Mouse (Mus musculus) E14TG2a.4 (cell line): ENCODE results near the gene Ercc8.

Experiments
- H3K27me3 ChIP-seq: 2 replicates; pipeline ENCODE4 v1.6.1; 2014; ENCODE audit warnings: low read length, control low read depth; ENCODE audit not compliant: insufficient read depth
- H3K36me3 ChIP-seq: 2 replicates; pipeline ENCODE4 v1.6.1; 2014; ENCODE audit warnings: low read length, control low read depth; ENCODE audit not compliant: insufficient read depth
- H3K4me1 ChIP-seq: replicated peaks from 2 replicates; pipeline ENCODE4 v1.6.1; 2014; ENCODE audit warnings: low read depth, low read length, control low read depth
- H3K4me3 ChIP-seq: replicated peaks from 2 replicates; pipeline ENCODE4 v1.5.1; 2014; ENCODE audit warnings: mild to moderate bottlenecking, low read length
- H3K9me3 ChIP-seq: 2 replicates; pipeline ENCODE4 v1.6.1; 2014; ENCODE audit warnings: low read length, control low read depth
- CTCF ChIP-seq: conservative IDR thresholded peaks from 2 replicates; pipeline ENCODE4 v1.5.1; 2014; ENCODE audit warnings: low read length
- NANOG ChIP-seq: IDR thresholded peaks from 2 replicates; pipeline ENCODE4 v1.6.1; 2014; ENCODE audit warnings: borderline replicate concordance, low read length, mixed read lengths
- POU5F1 ChIP-seq: IDR thresholded peaks from 2 replicates; pipeline ENCODE4 v1.6.1; 2014; ENCODE audit warnings: low read length, borderline replicate concordance

Gene Ercc8

DNA sequence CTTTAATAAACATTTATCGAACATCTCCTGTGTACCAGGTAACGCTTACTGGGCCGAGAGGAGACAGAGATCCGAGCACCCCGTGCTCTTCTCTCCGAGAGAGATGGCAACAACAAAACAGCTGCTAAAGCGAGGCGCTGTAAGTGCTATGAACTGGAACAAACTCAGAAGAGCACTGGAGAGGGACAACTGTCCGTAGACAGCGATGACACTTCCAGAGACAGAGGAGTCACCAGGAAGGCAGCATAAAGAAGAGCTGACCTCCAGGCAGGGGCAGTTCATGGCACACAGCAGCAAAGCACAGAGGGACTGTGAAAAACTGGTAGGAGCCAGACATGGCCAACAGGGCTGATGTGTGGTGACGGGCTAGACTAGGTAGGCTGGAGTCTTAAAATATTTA, 34.4 kb upstream of the Ercc8 start:
- TF ChIP-seq NANOG: no peak
- no peak for TF ChIP-seq CTCF
- TF ChIP-seq POU5F1: no peak
- H3K36me3 ChIP-seq: peaks cover 3% of the 10 kb centered on the region; the same call in 1 of the 2 replicates
- H3K27me3 ChIP-seq: no peaks in the 10 kb centered on the region
- H3K4me3 ChIP-seq: no peak overlapping the region
- H3K4me1 ChIP-seq: peaks cover 22% of the 10 kb centered on the region
- H3K9me3 ChIP-seq: no peaks in the 10 kb centered on the region

DNA sequence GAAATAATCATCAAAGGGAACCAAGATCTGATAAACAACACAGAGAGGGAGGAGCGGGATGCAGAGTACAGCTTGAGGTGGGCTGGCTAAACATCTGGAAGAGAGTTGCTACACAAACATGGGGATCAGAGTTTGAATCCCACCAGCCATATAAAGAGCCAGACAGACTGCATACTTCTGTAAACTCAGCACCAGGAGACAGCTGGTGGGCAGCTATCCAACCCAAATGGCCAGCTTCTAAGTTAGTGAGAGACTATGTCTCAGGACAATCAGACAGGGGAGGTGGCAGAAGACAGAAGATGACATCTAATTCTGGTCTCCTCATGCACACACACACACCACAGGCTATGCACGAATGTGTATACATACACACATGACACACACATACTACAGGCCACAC, 32.3 kb upstream of the Ercc8 start:
- Histone ChIP-seq H3K4me1 (peaks cover 6% of the 10 kb centered on the region), H3K27me3 (no peaks in the 10 kb centered on the region)
- no peak for TF ChIP-seq POU5F1
- no peak for TF ChIP-seq CTCF
- no peak for TF ChIP-seq NANOG

GRCm38 (mm10) chr13:108127130-108127529, 31.4 kb upstream of the Ercc8 start:
- Histone ChIP-seq H3K4me3 (no peak overlapping the region), H3K36me3 (no peaks in the 10 kb centered on the region), H3K9me3 (no peaks in the 10 kb centered on the region), H3K4me1 (peaks cover 6% of the 10 kb centered on the region), H3K27me3 (no peaks in the 10 kb centered on the region)
- TF ChIP-seq POU5F1 (no peak), NANOG (no peak), CTCF (peak; percentile 79)

More for the DNA sequence above, 32.3 kb upstream of the Ercc8 start:
- Histone ChIP-seq H3K9me3 (no peaks in the 10 kb centered on the region), H3K4me3 (no peak overlapping the region), H3K36me3 (no peaks in the 10 kb centered on the region)

- Histone ChIP-seq H3K9me3 (no peaks in the 10 kb centered on the region), H3K27me3 (no peaks in the 10 kb centered on the region), H3K36me3 (no peaks in the 10 kb centered on the region), H3K4me3 (no peak overlapping the region), H3K4me1 (peaks cover 8% of the 10 kb centered on the region)
- TF ChIP-seq POU5F1: no peak
- TF ChIP-seq CTCF: no peak
- no peak for TF ChIP-seq NANOG
Measured at GRCm38 (mm10) chr13:108127883-108128282, 30.6 kb upstream of the Ercc8 start.

DNA sequence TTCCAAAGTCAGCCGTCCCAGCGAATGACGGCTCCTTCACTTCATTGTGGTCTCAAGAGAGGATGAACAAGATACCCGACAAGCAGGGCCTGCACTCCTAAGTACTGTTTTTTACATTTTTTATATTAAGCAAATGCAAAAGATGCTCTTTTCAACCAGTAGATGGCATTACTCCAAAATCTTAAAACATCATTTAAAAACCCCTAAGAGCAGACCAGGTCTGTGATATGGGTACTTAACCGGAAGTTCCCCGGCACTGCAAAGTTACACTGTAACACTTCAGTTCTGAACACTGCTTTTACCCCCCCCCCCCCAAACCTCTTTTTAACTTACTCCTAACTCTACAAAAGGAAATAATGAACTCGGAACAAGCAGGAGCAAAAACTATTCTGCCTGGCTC, 29.5 kb upstream of the Ercc8 start:
- Histone ChIP-seq H3K9me3 (no peaks in the 10 kb centered on the region), H3K4me1 (peaks cover 6% of the 10 kb centered on the region), H3K4me3 (no peak overlapping the region), H3K27me3 (no peaks in the 10 kb centered on the region), H3K36me3 (no peaks in the 10 kb centered on the region)
- TF ChIP-seq POU5F1 (no peak), CTCF (peak; percentile 17), NANOG (no peak)

- Histone ChIP-seq H3K36me3 (no peaks in the 10 kb centered on the region), H3K9me3 (no peaks in the 10 kb centered on the region), H3K4me1 (peaks cover 8% of the 10 kb centered on the region), H3K27me3 (no peaks in the 10 kb centered on the region), H3K4me3 (no peak overlapping the region)
- TF ChIP-seq POU5F1 (no peak), NANOG (no peak), CTCF (no peak)
Measured at GRCm38 (mm10) chr13:108130737-108131136, 27.8 kb upstream of the Ercc8 start.

- H3K4me3 ChIP-seq: no peak overlapping the region
- H3K4me1 ChIP-seq: peaks cover 18% of the 10 kb centered on the region
- H3K27me3 ChIP-seq: no peaks in the 10 kb centered on the region
- TF ChIP-seq CTCF (no peak), POU5F1 (no peak), NANOG (no peak)
- no peaks in the 10 kb centered on the region for H3K36me3 ChIP-seq
- H3K9me3 ChIP-seq: no peaks in the 10 kb centered on the region
Measured at GRCm38 (mm10) chr13:108132031-108132819, 26.3 kb upstream of the Ercc8 start.

DNA sequence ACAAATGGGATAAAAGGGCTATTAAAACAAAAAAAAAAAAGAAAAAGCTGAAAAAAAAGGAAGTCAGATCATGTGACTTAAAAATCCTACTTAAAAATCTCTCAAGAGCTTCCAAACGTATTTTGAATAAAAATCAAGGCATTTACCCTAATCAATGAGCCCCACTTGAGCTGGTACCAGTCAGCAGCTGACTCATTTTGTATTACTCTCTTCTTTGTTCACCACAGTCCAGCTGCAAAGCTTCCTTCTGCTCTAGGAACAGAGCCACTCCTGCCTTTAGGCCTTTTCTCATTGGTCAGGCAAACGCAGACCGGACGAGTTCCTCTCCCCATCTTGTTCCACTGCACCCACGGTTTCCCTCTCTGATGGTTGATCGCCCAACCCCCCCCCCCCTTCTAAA, 22.9 kb upstream of the Ercc8 start:
- TF ChIP-seq NANOG (no peak), CTCF (no peak), POU5F1 (no peak)
- Histone ChIP-seq H3K4me1 (peaks cover 19% of the 10 kb centered on the region), H3K9me3 (no peaks in the 10 kb centered on the region), H3K4me3 (no peak overlapping the region), H3K36me3 (no peaks in the 10 kb centered on the region), H3K27me3 (no peaks in the 10 kb centered on the region)
